Mouse (Mus musculus): ENCODE measurements around the gene Eif4a3.

- TF ChIP-seq POLR2A (IDR thresholded peaks at IDR 0.05; ENCODE audit: borderline replicate concordance, extremely low read depth, low read depth, low read length) = no peak
- no peak for TF ChIP-seq CTCF (IDR thresholded peaks at IDR 0.05; ENCODE audit: insufficient read depth, low read length)
Observed at GRCm38 (mm10) chr11:119259977-119260376, 39.9 kb downstream of the Eif4a3 start.
